Mouse (Mus musculus) granulocyte monocyte progenitor cell, adult 5-6 weeks (primary cell): ENCODE measurements around the gene Ssr3. TPM values are rescaled to one million over a fixed set of nuclear protein-coding genes. Genes with fewer than 3 reads are reported as not detected.

Experiments
- total RNA-seq, 2 experiments: library from RNA; stranded (forward) in 1 of 2; stranded (reverse) in 1 of 2; fragments of 200-712, 200-1000 nt in 1 of 2; fragments of >200 nt in 1 of 2; fragmentation: Nextera tagmentation in 1 of 2; gene quantifications; 2 replicates each; pipeline ENCODE4 v1.2.3; 2014 to 2017

Ssr3 gene
- total RNA-seq, 2 experiments from 2014 or later: 354 to 429 TPM

Other genes starting within 250 kb of the Ssr3 start
- gene Tiparp, start 135.8 kb upstream of the Ssr3 start, total RNA-seq (2014; fragmentation: Nextera tagmentation): 10.0 and 16.2 TPM in 2 replicates
- gene Tiparp, start 135.8 kb upstream of the Ssr3 start, total RNA-seq (2017): 30.0 and 32.4 TPM in 2 replicates